Mouse (Mus musculus) midbrain, embryonic 11.5 days (tissue): ENCODE measurements around the gene Slc17a6. TPM values are rescaled to one million over a fixed set of nuclear protein-coding genes. Genes with fewer than 3 reads are reported as not detected.

Experiments
- ATAC-seq: fragments of 200-750 bp; cut with Nextera tagmentation; 2 replicates; pipeline ENCODE4 v1.8.0; 2017; ENCODE audit warnings: moderate TSS enrichment, moderate library complexity; ENCODE audit not compliant: low FRiP score
- DNase-seq: peaks from one replicate; pipeline ENCODE4 v3.0.0; 2015; ENCODE audit warnings: low spot score; ENCODE audit errors: missing footprints
- H3K27ac ChIP-seq: fragments of 300-500 bp; sonication (generic); 2 replicates; pipeline ENCODE4 v1.5.1; 2014; ENCODE audit warnings: low read depth, low read length
- H3K27me3 ChIP-seq: fragments of 300-500 bp; sonication (generic); 2 replicates; pipeline ENCODE4 v1.6.1; 2014; ENCODE audit warnings: mild to moderate bottlenecking, low read length, moderate library complexity, mixed read lengths; ENCODE audit not compliant: control insufficient read depth, insufficient read depth
- H3K36me3 ChIP-seq: fragments of 300-500 bp; sonication (generic); 2 replicates; pipeline ENCODE4 v1.6.1; 2014; ENCODE audit warnings: mild to moderate bottlenecking, low read length, moderate library complexity, mixed read lengths; ENCODE audit not compliant: control insufficient read depth, insufficient read depth
- H3K4me1 ChIP-seq: fragments of 300-500 bp; sonication (generic); 2 replicates; pipeline ENCODE4 v1.6.1; 2014; ENCODE audit warnings: low read length; ENCODE audit not compliant: control insufficient read depth, insufficient read depth
- H3K4me2 ChIP-seq: fragments of 300-500 bp; sonication (generic); 2 replicates; pipeline ENCODE4 v1.6.1; 2014; ENCODE audit warnings: mild to moderate bottlenecking, moderate library complexity
- H3K4me3 ChIP-seq: fragments of 300-500 bp; sonication (generic); 2 replicates; pipeline ENCODE4 v1.5.1; 2014; ENCODE audit warnings: low read depth, low read length
- H3K9ac ChIP-seq: fragments of 300-500 bp; sonication (generic); 2 replicates; pipeline ENCODE4 v1.6.1; 2014; ENCODE audit warnings: low read length
- H3K9me3 ChIP-seq: fragments of 300-500 bp; sonication (generic); 2 replicates; pipeline ENCODE4 v1.6.1; 2016; ENCODE audit warnings: low read length; ENCODE audit not compliant: control insufficient read depth
- WGBS: fragments of 180-500 bp; shearing (Covaris S2); extraction: QIAGEN DNeasy Blood & Tissue Kit; methylation state at CpG from one replicate; pipeline ENCODE4 v1.1.7; 2014; 5-methylcytosine and 5-hydroxymethylcytosine counted together
- polyA plus RNA-seq: library from polyadenylated mRNA; unstranded; fragments of >200 nt; fragmentation: Nextera tagmentation; extraction: Ambion mirVana; gene quantifications from 2 replicates; pipeline ENCODE4 v1.2.1, GENCODE M21; 2014

The Slc17a6 gene
- polyA plus RNA-seq: 35.5 and 39.0 TPM in 2 replicates

- no peaks in the 10 kb centered on the region for H3K36me3 ChIP-seq
- peak within 1 kb of the TSS; percentile 32 for H3K4me3 ChIP-seq
- peak within 1 kb of the TSS; percentile 58 for H3K9ac ChIP-seq
- H3K9me3 ChIP-seq: no peaks in the 10 kb centered on the region
- peak; percentile 97 for DNase-seq
- H3K4me2 ChIP-seq: peak within 1 kb of the TSS; percentile 30
- 0% methylated on average over 23 of the region's 23 CpGs for WGBS
- peak; percentile 56 for ATAC-seq
- H3K4me1 ChIP-seq: 0 out of 2 replicates have a peak, but pooled peaks cover 2% of the 10 kb centered on the region
- H3K27me3 ChIP-seq: peaks cover 49% of the 10 kb centered on the region
- peak within 1 kb of the TSS; percentile 80 for H3K27ac ChIP-seq
Observed at GRCm38 (mm10) chr7:51621694-51622145, at the start of gene Slc17a6. TSS of gene Slc17a6 (plus strand) at chr7:51622006.

- DNase-seq (no peak), ATAC-seq (no peak)
- Histone ChIP-seq H3K36me3 (no peaks in the 10 kb centered on the region), H3K9ac (no peak overlapping the region), H3K27me3 (no peaks in the 10 kb centered on the region), H3K4me3 (no peak overlapping the region), H3K4me1 (no peaks in the 10 kb centered on the region), H3K9me3 (no peaks in the 10 kb centered on the region), H3K4me2 (no peak overlapping the region), H3K27ac (no peak overlapping the region)
- WGBS: 85% methylated on average over 4 of the region's 4 CpGs
Observed at GRCm38 (mm10) chr7:51600021-51600420, 21.8 kb upstream of the Slc17a6 start.

- Histone ChIP-seq H3K9me3 (no peaks in the 10 kb centered on the region), H3K27me3 (no peaks in the 10 kb centered on the region), H3K9ac (no peak overlapping the region), H3K4me1 (no peaks in the 10 kb centered on the region), H3K36me3 (no peaks in the 10 kb centered on the region), H3K4me3 (no peak overlapping the region), H3K4me2 (no peak overlapping the region), H3K27ac (no peak overlapping the region)
- no peak for ATAC-seq
- 93% methylated on average over 12 of the region's 12 CpGs for WGBS
- DNase-seq: no peak
Observed at GRCm38 (mm10) chr7:51603741-51604140, 18.1 kb upstream of the Slc17a6 start.

- Histone ChIP-seq H3K4me1 (no peaks in the 10 kb centered on the region), H3K4me2 (no peak overlapping the region), H3K27ac (no peak overlapping the region), H3K36me3 (no peaks in the 10 kb centered on the region), H3K9ac (no peak overlapping the region), H3K4me3 (no peak overlapping the region), H3K9me3 (no peaks in the 10 kb centered on the region), H3K27me3 (no peaks in the 10 kb centered on the region)
- 46% methylated on average over 5 of the region's 5 CpGs for WGBS
- no peak for ATAC-seq
- DNase-seq: peak; percentile 87
Observed at GRCm38 (mm10) chr7:51614404-51614803, 7.4 kb upstream of the Slc17a6 start.

GRCm38 (mm10) chr7:51617941-51618340 is 3.9 kb upstream of the Slc17a6 start:
- Histone ChIP-seq H3K27ac (no peak overlapping the region), H3K4me2 (no peak overlapping the region), H3K9me3 (no peaks in the 10 kb centered on the region), H3K9ac (no peak overlapping the region), H3K36me3 (no peaks in the 10 kb centered on the region), H3K27me3 (peaks cover 17% of the 10 kb centered on the region), H3K4me1 (no peaks in the 10 kb centered on the region), H3K4me3 (no peak overlapping the region)
- ATAC-seq: no peak
- DNase-seq: peak; percentile 87

- 33% methylated on average over 2 of the region's 2 CpGs for WGBS
- no peaks in the 10 kb centered on the region for H3K4me1 ChIP-seq
- no peak overlapping the region for H3K4me3 ChIP-seq
- H3K27ac ChIP-seq: no peak overlapping the region
- H3K36me3 ChIP-seq: no peaks in the 10 kb centered on the region
- no peak for ATAC-seq
- peak; percentile 56 for DNase-seq
- H3K27me3 ChIP-seq: peaks cover 18% of the 10 kb centered on the region
- H3K4me2 ChIP-seq: no peak overlapping the region
- H3K9me3 ChIP-seq: no peaks in the 10 kb centered on the region
- H3K9ac ChIP-seq: no peak overlapping the region
Observed at GRCm38 (mm10) chr7:51618412-51618811, 3.4 kb upstream of the Slc17a6 start.

- no peak overlapping the region for H3K9ac ChIP-seq
- peaks cover 34% of the 10 kb centered on the region for H3K27me3 ChIP-seq
- peak; percentile 57 for DNase-seq
- H3K27ac ChIP-seq: no peak overlapping the region
- no peaks in the 10 kb centered on the region for H3K4me1 ChIP-seq
- ATAC-seq: no peak
- 52% methylated on average over 1 of the region's 1 CpGs for WGBS
- no peak overlapping the region for H3K4me2 ChIP-seq
- H3K9me3 ChIP-seq: no peaks in the 10 kb centered on the region
- H3K4me3 ChIP-seq: no peak overlapping the region
- H3K36me3 ChIP-seq: no peaks in the 10 kb centered on the region
Observed at GRCm38 (mm10) chr7:51619977-51620376, 1.8 kb upstream of the Slc17a6 start.

GRCm38 (mm10) chr7:51622196-51622595 is 390 bp downstream of the Slc17a6 start:
- Histone ChIP-seq H3K4me2 (peak overlapping the region; percentile 30; the same call in 1 of the 2 replicates), H3K9ac (peak overlapping the region; percentile 58), H3K9me3 (no peaks in the 10 kb centered on the region), H3K36me3 (no peaks in the 10 kb centered on the region), H3K27ac (peak overlapping the region; percentile 80), H3K27me3 (peaks cover 53% of the 10 kb centered on the region), H3K4me3 (peak overlapping the region; percentile 32), H3K4me1 (peaks cover 3% of the 10 kb centered on the region; the same call in 1 of the 2 replicates)
- WGBS: under 1% methylated on average over 18 of the region's 18 CpGs
- ATAC-seq: no peak
- DNase-seq: peak; percentile 92

GRCm38 (mm10) chr7:51622666-51623065 is 860 bp downstream of the Slc17a6 start:
- no peaks in the 10 kb centered on the region for H3K9me3 ChIP-seq
- H3K4me1 ChIP-seq: peaks cover 7% of the 10 kb centered on the region; the same call in 1 of the 2 replicates
- DNase-seq (no peak), ATAC-seq (no peak)
- H3K4me2 ChIP-seq: no peak overlapping the region; the same call in 1 of the 2 replicates
- H3K4me3 ChIP-seq: peak overlapping the region; percentile 32
- H3K36me3 ChIP-seq: no peaks in the 10 kb centered on the region
- peak overlapping the region; percentile 80 for H3K27ac ChIP-seq
- H3K9ac ChIP-seq: peak overlapping the region; percentile 58
- WGBS: under 1% methylated on average over 5 of the region's 5 CpGs
- H3K27me3 ChIP-seq: peaks cover 58% of the 10 kb centered on the region
